Mouse (Mus musculus) heart, adult 2 months (tissue): Measurements from ENCODE around the gene Odf3.

Experiments used
- CTCF ChIP-seq: fragments of 200-600 bp; IDR thresholded peaks from 2 replicates; pipeline ENCODE4 v1.8.1; 2022; ENCODE audit warnings: antibody characterized with exemption, mild to moderate bottlenecking, moderate library complexity
- EP300 ChIP-seq: fragments of 200-500 bp; IDR thresholded peaks from 2 replicates; pipeline ENCODE4 v1.6.1; 2011; ENCODE audit warnings: low read depth, low read length, control low read depth; ENCODE audit not compliant: insufficient read depth
- POLR2A ChIP-seq: fragments of 200-500 bp; IDR thresholded peaks from 2 replicates; pipeline ENCODE4 v1.6.1; 2011; ENCODE audit warnings: mild to moderate bottlenecking, low read depth, low read length, control low read depth; ENCODE audit not compliant: insufficient read depth

DNA sequence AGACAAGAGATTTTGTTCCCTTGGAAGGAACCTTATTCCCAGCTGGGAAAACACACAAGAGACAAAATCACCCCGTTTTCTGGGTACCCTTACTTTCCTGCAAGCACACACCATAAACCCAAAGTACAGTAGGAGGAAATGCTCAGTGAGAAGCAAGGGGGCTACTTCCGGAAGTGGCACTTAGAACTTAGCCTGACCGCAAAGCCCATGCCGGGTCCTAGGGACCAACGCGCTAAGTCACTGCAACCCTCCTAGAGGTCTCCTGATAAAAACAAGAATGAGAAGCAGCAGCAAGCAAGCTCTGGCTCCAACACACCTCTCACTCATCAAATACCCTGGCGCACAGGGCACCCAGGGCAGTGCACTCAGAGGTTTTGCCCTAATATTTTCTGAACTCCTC is 31.8 kb downstream of the Odf3 start:
- TF ChIP-seq POLR2A (no peak), CTCF (no peak), EP300 (no peak)
